31 mouse cellular contexts compared by ENCODE assay signal in genomic region chr16:23039281-23039680, GRCm38 (mm10). TPM values are rescaled to one million over a fixed set of nuclear protein-coding genes. Genes with fewer than 3 reads are reported as not detected.
A peak's percentile ranks its signal among the peaks of the same experiment; 100 is the strongest.
DNase-seq lines count a peak whose midpoint lies in the region; ATAC-seq and TF ChIP-seq lines count a peak whose summit lies in the region.
"Had no signal": no experiment of that assay in that cellular context is flagged by ENCODE, and none has a peak within 500 bp of the region (broad histone marks: within the 10 kb centered on the region; RNA-seq: fewer than 3 reads in every experiment).

No protein-coding gene starts in this region.

- no peak for TF ChIP-seq CTCF in liver, postnatal 0 days (IDR thresholded peaks at IDR 0.05; ENCODE audit: low read depth)

- H3K36me3 ChIP-seq in liver, embryonic 16.5 days (ENCODE audit: control insufficient read depth, insufficient read depth) = no peaks in the 10 kb centered on the region
- H3K36me3 ChIP-seq in liver, postnatal 0 days (replicated peaks; ENCODE audit: insufficient read depth, low read length) = no peaks in the 10 kb centered on the region
- H3K36me3 ChIP-seq: embryonic facial prominence, embryonic 13.5 days; G1E; limb, embryonic 10.5 days; liver, embryonic 13.5 days; midbrain, embryonic 12.5 days had no signal

- H3K4me3 ChIP-seq in liver, embryonic 16.5 days (ENCODE audit: low read depth, low read length) = no peak overlapping the region
- H3K4me3 ChIP-seq in liver, postnatal 0 days (ENCODE audit: low read depth, low read length) = no peak overlapping the region
- H3K4me3 ChIP-seq: embryonic facial prominence, embryonic 13.5 days; erythroblast, embryonic 14.5 days; forebrain, embryonic 13.5 days; gastrocnemius, adult 2 months; layer of hippocampus, adult 2 months; limb, embryonic 10.5 days; liver, embryonic 13.5 days; midbrain, embryonic 12.5 days had no signal

- peak; percentile 32; the same call in 1 of the 2 replicates for TF ChIP-seq EP300 in liver, postnatal 0 days (IDR thresholded peaks at IDR 0.05; ENCODE audit: low read depth)

- 0 out of 2 replicates have a peak overlapping the region, but pooled peaks have one; percentile 35 for H3K27ac ChIP-seq in liver, embryonic 16.5 days (ENCODE audit: low read length)
- H3K27ac ChIP-seq in liver, postnatal 0 days (ENCODE audit: low read depth) = peak overlapping the region; percentile 84
- H3K27ac ChIP-seq: embryonic facial prominence, embryonic 13.5 days; forebrain, embryonic 13.5 days; gastrocnemius, adult 2 months; hindbrain, embryonic 14.5 days; layer of hippocampus, adult 2 months; limb, embryonic 10.5 days; liver, embryonic 13.5 days; midbrain, embryonic 12.5 days had no signal

- no peaks in the 10 kb centered on the region for H3K4me1 ChIP-seq in liver, embryonic 16.5 days (ENCODE audit: control insufficient read depth, low read depth, low read length)
- H3K4me1 ChIP-seq in liver, postnatal 0 days (ENCODE audit: insufficient read depth) = peaks cover 2% of the 10 kb centered on the region; the same call in 1 of the 2 replicates
- H3K4me1 ChIP-seq: embryonic facial prominence, embryonic 13.5 days; forebrain, embryonic 13.5 days; liver, embryonic 13.5 days; midbrain, embryonic 12.5 days had no signal

- peak; percentile 64 for DNase-seq in kidney, adult 18-20 months
- DNase-seq in kidney, postnatal 10 days = no peak
- no peak for DNase-seq in liver
- DNase-seq in kidney, postnatal 14 days = peak; percentile 52
- no peak for DNase-seq in liver, postnatal 0 days
- DNase-seq: adrenal gland, adult 8-10 months; B cell, adult 2 months; cerebellum, adult 2 months; cerebellum, postnatal 25 days; embryo, embryonic 11 days; gastrocnemius, adult 2 months; heart, postnatal 4 days; liver, embryonic 13.5 days; right cerebral cortex, postnatal 14 days; thymus, postnatal 25 days had no signal

- H3K4me2 ChIP-seq in liver, embryonic 16.5 days (ENCODE audit: low read depth, low read length) = no peak overlapping the region
- no peak overlapping the region for H3K4me2 ChIP-seq in liver, postnatal 0 days (ENCODE audit: low read depth, low read length)
- H3K4me2 ChIP-seq: embryonic facial prominence, embryonic 13.5 days; forebrain, embryonic 13.5 days; hindbrain, embryonic 14.5 days; liver, embryonic 13.5 days; midbrain, embryonic 12.5 days had no signal

- no peaks in the 10 kb centered on the region for H3K27me3 ChIP-seq in liver, embryonic 16.5 days (ENCODE audit: control insufficient read depth, insufficient read depth, low read depth, low read length)
- H3K27me3 ChIP-seq in liver, postnatal 0 days (ENCODE audit: insufficient read depth, low read length) = no peaks in the 10 kb centered on the region
- H3K27me3 ChIP-seq: CH12.LX; embryonic facial prominence, embryonic 13.5 days; forebrain, embryonic 13.5 days; liver, embryonic 13.5 days; midbrain, embryonic 12.5 days had no signal

- 60% methylated on average over 4 of the region's 4 CpGs for WGBS in liver, embryonic 16.5 days (ENCODE audit: insufficient replicate concordance)
- 66% methylated on average over 4 of the region's 4 CpGs for WGBS in liver, postnatal 0 days (ENCODE audit: insufficient replicate concordance)

- ATAC-seq in liver, embryonic 16.5 days (ENCODE audit: low read depth) = peak; percentile 69
- peak; percentile 83 for ATAC-seq in liver, postnatal 0 days
- no peak for ATAC-seq in monocyte, adult 5-6 weeks (replicated peaks; ENCODE audit: insufficient number of reproducible peaks, low FRiP score, low TSS enrichment, poor library complexity, severe bottlenecking)
- ATAC-seq: forebrain, embryonic 13.5 days; inflammation-experienced regulatory T-cells, adult 6 months had no signal

- H3K9ac ChIP-seq in liver, embryonic 16.5 days (ENCODE audit: low read depth, low read length) = no peak overlapping the region
- H3K9ac ChIP-seq in liver, postnatal 0 days (replicated peaks) = no peak overlapping the region
- H3K9ac ChIP-seq: embryonic facial prominence, embryonic 13.5 days; forebrain, embryonic 13.5 days; hindbrain, embryonic 14.5 days; liver, embryonic 13.5 days; midbrain, embryonic 12.5 days had no signal

- H3K9me3 ChIP-seq in liver, embryonic 16.5 days (replicated peaks; ENCODE audit: control insufficient read depth, low read length) = no peaks in the 10 kb centered on the region
- no peaks in the 10 kb centered on the region for H3K9me3 ChIP-seq in liver, postnatal 0 days (ENCODE audit: low read length)
- H3K9me3 ChIP-seq: embryonic facial prominence, embryonic 13.5 days; forebrain, embryonic 13.5 days; G1E; limb, embryonic 10.5 days; liver, embryonic 13.5 days; midbrain, embryonic 12.5 days had no signal

RNA-seq across cellular contexts. Expression of gene Kng2, which starts 10.0 kb away (rescaled TPM):
- polyA plus RNA-seq in liver, embryonic 16.5 days (2015; fragmentation: Nextera tagmentation; extraction: Ambion mirVana) = 109 and 122 TPM in 2 replicates
- 348 and 384 TPM in 2 replicates for polyA plus RNA-seq in liver, postnatal 0 days (2015; fragmentation: Nextera tagmentation; extraction: Ambion mirVana)
- not detected in 3 replicates for total RNA-seq in monocyte, adult 5-6 weeks (2017)
- total RNA-seq: CH12.LX; G1E; heart, postnatal 4 days; layer of hippocampus, adult 2 months; layer of hippocampus, postnatal 25 days; neutrophil, adult 5-6 weeks had no signal
- polyA plus RNA-seq: cerebellum, adult 2 months; erythroblast, embryonic 14.5 days; forebrain, embryonic 13.5 days; frontal cortex, adult 2 months; G1E; inflammation-experienced regulatory T-cells, adult 6 months; limb, embryonic 10.5 days; lung, embryonic 16.5 days; midbrain, embryonic 12.5 days had no signal

RNA-seq across cellular contexts. Expression of gene Kng1, which starts 18.4 kb away (rescaled TPM):
- 1,254 and 1,294 TPM in 2 replicates for polyA plus RNA-seq in liver, embryonic 16.5 days (2015; fragmentation: Nextera tagmentation; extraction: Ambion mirVana)
- polyA plus RNA-seq in liver, postnatal 0 days (2015; fragmentation: Nextera tagmentation; extraction: Ambion mirVana) = 5,182 and 5,316 TPM in 2 replicates
- total RNA-seq in monocyte, adult 5-6 weeks (2017) = not detected in 3 replicates
- total RNA-seq: CH12.LX; G1E; gastrocnemius, adult 2 months; layer of hippocampus, adult 2 months; layer of hippocampus, postnatal 25 days; neutrophil, adult 5-6 weeks had no signal
- polyA plus RNA-seq: cerebellum, adult 2 months; embryonic facial prominence, embryonic 13.5 days; forebrain, embryonic 13.5 days; frontal cortex, adult 2 months; G1E; hindbrain, embryonic 14.5 days; inflammation-experienced regulatory T-cells, adult 6 months; limb, embryonic 10.5 days; midbrain, embryonic 12.5 days had no signal

Comparison
In these comparisons a context has a peak if more than half of its experiments do, and no peak if none do; other contexts are left out.
1. DNase-seq: peak in kidney, adult 18-20 months (single experiment) and kidney, postnatal 14 days (single experiment); none in kidney, postnatal 10 days (single experiment), liver (single experiment) and liver, postnatal 0 days (single experiment).